13 mouse cellular contexts compared by ENCODE assay signal in the genomic region with DNA sequence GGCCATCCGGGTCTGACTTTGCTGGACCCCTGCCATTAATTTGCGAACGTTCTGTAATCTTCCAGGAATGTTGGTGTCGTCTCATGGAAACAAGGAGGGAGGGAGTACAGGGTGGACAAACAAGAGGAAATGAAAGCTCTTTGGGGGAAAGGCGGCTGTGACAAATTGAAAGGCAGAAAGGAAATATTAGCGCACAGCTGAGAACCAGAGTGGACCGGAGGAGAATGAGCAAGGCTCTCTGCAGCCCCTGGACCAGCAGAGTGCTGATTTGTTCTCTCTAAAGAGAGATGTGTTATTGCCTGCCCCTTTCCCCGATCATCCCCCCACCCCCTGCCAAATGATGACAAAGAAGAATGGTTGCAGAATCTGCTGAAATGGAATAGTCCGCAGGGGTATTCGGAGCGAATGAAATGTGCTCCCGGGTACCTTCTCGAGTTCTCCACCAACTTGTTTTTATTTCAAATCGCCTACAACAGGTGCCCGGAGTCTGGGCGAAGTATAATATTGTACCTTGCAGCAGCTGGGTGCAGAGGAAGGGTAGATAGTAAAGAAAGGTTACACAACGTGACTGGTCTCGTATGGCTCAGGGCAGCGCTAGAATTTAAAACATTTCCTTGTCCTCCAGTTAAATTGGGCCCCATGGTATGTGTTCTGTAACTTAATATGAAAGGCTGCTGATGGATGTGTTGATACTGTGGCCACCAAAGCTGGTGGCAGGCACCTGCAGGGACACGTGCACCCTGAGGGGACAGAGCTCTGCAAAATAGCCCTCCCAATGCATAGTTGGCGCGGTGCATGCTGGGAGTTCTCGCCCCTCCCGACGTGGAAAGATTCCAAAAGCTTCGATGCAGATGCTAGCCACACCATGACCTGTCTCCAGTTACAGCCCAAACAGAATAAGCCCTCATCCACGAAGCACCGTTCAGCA.
A peak's percentile ranks its signal among the peaks of the same experiment; 100 is the strongest.
DNase-seq lines count a peak whose midpoint lies in the region; ATAC-seq and TF ChIP-seq lines count a peak whose summit lies in the region.
"Had no signal": no experiment of that assay in that cellular context is flagged by ENCODE, and none has a peak within 500 bp of the region (broad histone marks: within the 10 kb centered on the region; RNA-seq: fewer than 3 reads in every experiment).

No protein-coding gene starts in this region.

- no peak overlapping the region for H3K4me2 ChIP-seq in lung, embryonic 16.5 days (ENCODE audit: low read depth, low read length)
- peak overlapping the region; percentile 16; the same call in 1 of the 2 replicates for H3K4me2 ChIP-seq in stomach, embryonic 16.5 days (ENCODE audit: low read depth, low read length)
- no peak overlapping the region for H3K4me2 ChIP-seq in midbrain, embryonic 11.5 days
- no peak overlapping the region for H3K4me2 ChIP-seq in midbrain, embryonic 13.5 days (replicated peaks)
- H3K4me2 ChIP-seq: forebrain, embryonic 13.5 days; hindbrain, embryonic 15.5 days; stomach, embryonic 15.5 days had no signal

- DNase-seq in gastrocnemius, adult 2 months, result peak; percentile 50
- no peak for DNase-seq in gastrocnemius, postnatal 14 days
- DNase-seq in lung, postnatal 4 days, result no peak
- DNase-seq in kidney, postnatal 36 days, result peak; percentile 51 to 58
- no peak for DNase-seq in midbrain, embryonic 11.5 days (ENCODE audit: low spot score, missing footprints)
- DNase-seq: adrenal gland, postnatal 14 days; layer of hippocampus, postnatal 36 days had no signal

- no peaks in the 10 kb centered on the region for H3K36me3 ChIP-seq in lung, embryonic 16.5 days (ENCODE audit: control insufficient read depth, insufficient read depth, low read length)
- no peaks in the 10 kb centered on the region for H3K36me3 ChIP-seq in stomach, embryonic 16.5 days (ENCODE audit: control insufficient read depth, insufficient read depth, low read length)
- H3K36me3 ChIP-seq in midbrain, embryonic 11.5 days (ENCODE audit: control insufficient read depth, insufficient read depth, low read length), result no peaks in the 10 kb centered on the region
- no peaks in the 10 kb centered on the region for H3K36me3 ChIP-seq in midbrain, embryonic 13.5 days
- H3K36me3 ChIP-seq: hindbrain, embryonic 15.5 days; stomach, embryonic 15.5 days had no signal

- H3K4me3 ChIP-seq in gastrocnemius, adult 2 months, result peak overlapping the region; percentile 44
- H3K4me3 ChIP-seq in lung, embryonic 16.5 days (ENCODE audit: low read length), result no peak overlapping the region
- no peak overlapping the region for H3K4me3 ChIP-seq in stomach, embryonic 16.5 days (replicated peaks; ENCODE audit: low read length)
- no peak overlapping the region for H3K4me3 ChIP-seq in midbrain, embryonic 11.5 days (ENCODE audit: low read depth, low read length)
- no peak overlapping the region for H3K4me3 ChIP-seq in midbrain, embryonic 13.5 days (replicated peaks)
- H3K4me3 ChIP-seq: forebrain, embryonic 13.5 days; hindbrain, embryonic 15.5 days; stomach, embryonic 15.5 days had no signal

- no peaks in the 10 kb centered on the region for H3K9me3 ChIP-seq in lung, embryonic 16.5 days (ENCODE audit: control insufficient read depth, low read length)
- H3K9me3 ChIP-seq in stomach, embryonic 16.5 days (replicated peaks; ENCODE audit: control insufficient read depth, low read length), result no peaks in the 10 kb centered on the region
- H3K9me3 ChIP-seq in midbrain, embryonic 11.5 days (ENCODE audit: control insufficient read depth, low read length), result no peaks in the 10 kb centered on the region; the same call in 1 of the 2 replicates
- H3K9me3 ChIP-seq in midbrain, embryonic 13.5 days, result 0 out of 2 replicates have a peak, but pooled peaks cover 3% of the 10 kb centered on the region
- H3K9me3 ChIP-seq: forebrain, embryonic 13.5 days; hindbrain, embryonic 15.5 days; stomach, embryonic 15.5 days had no signal

- peak overlapping the region; percentile 48 for H3K27ac ChIP-seq in gastrocnemius, adult 2 months
- H3K27ac ChIP-seq in lung, embryonic 16.5 days (ENCODE audit: low read length), result no peak overlapping the region
- H3K27ac ChIP-seq in stomach, embryonic 16.5 days (ENCODE audit: low read length), result no peak overlapping the region
- no peak overlapping the region for H3K27ac ChIP-seq in midbrain, embryonic 11.5 days (ENCODE audit: low read depth, low read length)
- no peak overlapping the region for H3K27ac ChIP-seq in midbrain, embryonic 13.5 days
- H3K27ac ChIP-seq: forebrain, embryonic 13.5 days; hindbrain, embryonic 15.5 days; stomach, embryonic 15.5 days had no signal

- H3K4me1 ChIP-seq in lung, embryonic 16.5 days (replicated peaks; ENCODE audit: control insufficient read depth, insufficient read depth, low read length), result no peaks in the 10 kb centered on the region; the same call in none of the 2 replicates
- peaks cover 6% of the 10 kb centered on the region; the same call in 1 of the 2 replicates for H3K4me1 ChIP-seq in stomach, embryonic 16.5 days (ENCODE audit: control insufficient read depth, insufficient read depth, low read length)
- H3K4me1 ChIP-seq in midbrain, embryonic 11.5 days (ENCODE audit: control insufficient read depth, insufficient read depth, low read length), result no peaks in the 10 kb centered on the region
- H3K4me1 ChIP-seq in midbrain, embryonic 13.5 days (replicated peaks), result peaks cover 7% of the 10 kb centered on the region; the same call in 1 of the 2 replicates
- H3K4me1 ChIP-seq: forebrain, embryonic 13.5 days; stomach, embryonic 15.5 days had no signal

- WGBS in lung, embryonic 16.5 days, result 45% methylated on average over 28 of the region's 28 CpGs
- 48% methylated on average over 28 of the region's 28 CpGs for WGBS in stomach, embryonic 16.5 days
- 74% methylated on average over 28 of the region's 28 CpGs for WGBS in midbrain, embryonic 11.5 days
- 72% methylated on average over 28 of the region's 28 CpGs for WGBS in midbrain, embryonic 13.5 days

- ATAC-seq in lung, embryonic 16.5 days (ENCODE audit: low read depth), result peak; percentile 52; the same call in 1 of the 2 replicates
- no peak for ATAC-seq in stomach, embryonic 16.5 days (ENCODE audit: insufficient read depth, low FRiP score)
- ATAC-seq in midbrain, embryonic 11.5 days (ENCODE audit: low FRiP score), result no peak
- no peak for ATAC-seq in midbrain, embryonic 13.5 days
- ATAC-seq: forebrain, embryonic 13.5 days had no signal

- H3K27me3 ChIP-seq in lung, embryonic 16.5 days (ENCODE audit: control insufficient read depth, insufficient read depth, low read depth, low read length), result no peaks in the 10 kb centered on the region
- H3K27me3 ChIP-seq in stomach, embryonic 16.5 days (ENCODE audit: control insufficient read depth, insufficient read depth, low read length), result no peaks in the 10 kb centered on the region
- no peaks in the 10 kb centered on the region for H3K27me3 ChIP-seq in midbrain, embryonic 11.5 days (ENCODE audit: control insufficient read depth, insufficient read depth, low read length)
- no peaks in the 10 kb centered on the region for H3K27me3 ChIP-seq in midbrain, embryonic 13.5 days
- H3K27me3 ChIP-seq: forebrain, embryonic 13.5 days; hindbrain, embryonic 15.5 days; stomach, embryonic 15.5 days had no signal

- intact Hi-C loops in gastrocnemius, adult 2 months (cut with DNase I), result loop anchor here (5.0 to 10.0 kb wide), 4 partner anchors 48 to 253 kb away; no protein-coding TSS in a partner anchor
- intact Hi-C loops in gastrocnemius, postnatal 14 days (cut with DNase I; ENCODE audit: low total_unique reads), result no loop called here

- H3K9ac ChIP-seq in lung, embryonic 16.5 days (ENCODE audit: low read length), result no peak overlapping the region
- H3K9ac ChIP-seq in stomach, embryonic 16.5 days (ENCODE audit: low read length), result no peak overlapping the region
- no peak overlapping the region for H3K9ac ChIP-seq in midbrain, embryonic 11.5 days (ENCODE audit: low read length)
- H3K9ac ChIP-seq in midbrain, embryonic 13.5 days (replicated peaks), result no peak overlapping the region
- H3K9ac ChIP-seq: forebrain, embryonic 13.5 days; hindbrain, embryonic 15.5 days; stomach, embryonic 15.5 days had no signal

- TF ChIP-seq CTCF in gastrocnemius, adult 2 months (IDR thresholded peaks at IDR 0.05), result no peak

Comparison
In these comparisons a context has a peak if more than half of its experiments do, and no peak if none do; other contexts are left out.
1. DNase-seq: peak in gastrocnemius, adult 2 months (single experiment) and kidney, postnatal 36 days (2 of 2); none in gastrocnemius, postnatal 14 days (single experiment), lung, postnatal 4 days (0 of 2) and midbrain, embryonic 11.5 days (single experiment).